Mouse (Mus musculus) gastrocnemius, postnatal 36 days (tissue): Measurements from ENCODE around the gene Trpc6. TPM values are rescaled to one million over a fixed set of nuclear protein-coding genes. Genes with fewer than 3 reads are reported as not detected.

ENCODE experiments used
- DNase-seq, 2 experiments: peaks; one replicate each; pipeline ENCODE4 v3.0.0; 2022
- intact Hi-C: fragments of 180-260 bp; cut with DNase I; formaldehyde crosslinking; loops from one replicate; pipeline ENCODE4 v1.15.1; 2025
- long read RNA-seq, 2 experiments: library from polyadenylated mRNA; stranded (forward); transcript quantifications; one replicate each; pipeline ENCODE4 v2.0.0; 2021
- total RNA-seq, 2 experiments: library from RNA; stranded (reverse); gene quantifications; 2 replicates each; pipeline ENCODE4 v1.2.3; 2021

Gene Trpc6
- total RNA-seq: under 1 TPM; 0.10 to 0.22 TPM
- long read RNA-seq, experiment 1: 0 reads
- long read RNA-seq, experiment 2: 0 reads

DNA sequence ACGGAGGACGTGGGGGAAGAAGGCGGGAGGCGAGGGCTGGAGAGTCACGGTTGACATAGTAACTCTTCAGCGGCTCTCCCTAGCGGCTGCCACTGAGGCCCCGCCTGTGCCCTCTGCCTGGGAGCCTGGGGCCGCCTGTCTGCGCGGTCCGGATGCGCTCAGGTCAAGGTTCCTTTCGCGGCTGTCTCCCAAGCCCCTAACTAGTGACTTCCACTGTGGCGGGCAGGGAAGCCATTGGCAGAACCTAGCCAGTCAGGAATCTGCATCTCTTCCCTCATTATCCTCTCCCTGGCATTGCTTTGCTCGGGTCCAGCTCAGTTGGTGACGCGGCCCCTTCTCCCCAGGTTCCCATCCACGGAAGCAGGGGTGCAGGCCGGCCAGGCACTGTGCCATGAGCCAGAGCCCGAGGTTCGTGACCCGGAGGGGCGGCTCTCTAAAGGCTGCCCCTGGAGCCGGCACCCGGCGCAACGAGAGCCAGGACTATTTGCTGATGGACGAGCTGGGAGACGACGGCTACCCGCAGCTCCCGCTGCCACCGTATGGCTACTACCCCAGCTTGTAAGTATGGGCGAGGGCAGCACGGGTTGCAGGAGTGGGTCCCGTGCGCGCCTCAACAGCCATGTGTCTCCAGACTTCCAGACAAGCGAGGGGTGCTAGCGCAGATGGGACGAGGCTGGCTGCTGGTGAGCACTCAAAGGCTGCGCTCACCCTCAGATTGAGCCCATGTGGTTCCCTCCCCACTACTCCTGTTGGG is at the start of gene Trpc6:
Trpc6 (plus strand) TSS at position 102 of the 754 bp plus-strand sequence.
- DNase-seq: no peak
- intact Hi-C loops: no loop called here

- intact Hi-C loops: no loop called here
- no peak for DNase-seq
Observed at GRCm38 (mm10) chr9:8520911-8521310, 23.0 kb upstream of the Trpc6 start.

GRCm38 (mm10) chr9:8533670-8534069 is 10.3 kb upstream of the Trpc6 start:
- intact Hi-C loops: no loop called here
- no peak for DNase-seq

- intact Hi-C loops: no loop called here
- no peak for DNase-seq
Observed at GRCm38 (mm10) chr9:8545236-8545635, 1.3 kb downstream of the Trpc6 start.

DNA sequence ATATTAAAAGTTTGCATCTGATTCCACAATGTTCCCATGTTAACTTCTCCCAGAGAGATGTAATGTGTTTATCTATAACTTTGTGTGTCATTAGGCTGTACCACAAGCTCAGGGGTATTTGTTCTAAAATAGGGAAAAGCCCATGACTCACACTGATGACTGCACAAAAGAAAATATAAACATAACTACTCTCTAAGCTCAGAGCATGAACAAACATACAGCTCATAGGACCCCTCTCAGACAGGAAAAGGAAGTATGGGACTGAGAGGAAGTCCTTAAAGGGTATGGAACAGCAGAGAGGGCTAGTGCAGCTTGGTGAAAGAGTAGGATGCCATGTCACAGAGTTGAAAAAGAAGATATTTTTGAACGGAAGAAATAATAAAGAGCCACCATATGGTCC is 14.6 kb downstream of the Trpc6 start:
- DNase-seq: no peak
- intact Hi-C loops: no loop called here

GRCm38 (mm10) chr9:8592618-8593017 is 48.7 kb downstream of the Trpc6 start:
- no peak for DNase-seq
- intact Hi-C loops: no loop called here

GRCm38 (mm10) chr9:8597089-8597488 is 53.1 kb downstream of the Trpc6 start:
- DNase-seq: no peak
- intact Hi-C loops: no loop called here

DNA sequence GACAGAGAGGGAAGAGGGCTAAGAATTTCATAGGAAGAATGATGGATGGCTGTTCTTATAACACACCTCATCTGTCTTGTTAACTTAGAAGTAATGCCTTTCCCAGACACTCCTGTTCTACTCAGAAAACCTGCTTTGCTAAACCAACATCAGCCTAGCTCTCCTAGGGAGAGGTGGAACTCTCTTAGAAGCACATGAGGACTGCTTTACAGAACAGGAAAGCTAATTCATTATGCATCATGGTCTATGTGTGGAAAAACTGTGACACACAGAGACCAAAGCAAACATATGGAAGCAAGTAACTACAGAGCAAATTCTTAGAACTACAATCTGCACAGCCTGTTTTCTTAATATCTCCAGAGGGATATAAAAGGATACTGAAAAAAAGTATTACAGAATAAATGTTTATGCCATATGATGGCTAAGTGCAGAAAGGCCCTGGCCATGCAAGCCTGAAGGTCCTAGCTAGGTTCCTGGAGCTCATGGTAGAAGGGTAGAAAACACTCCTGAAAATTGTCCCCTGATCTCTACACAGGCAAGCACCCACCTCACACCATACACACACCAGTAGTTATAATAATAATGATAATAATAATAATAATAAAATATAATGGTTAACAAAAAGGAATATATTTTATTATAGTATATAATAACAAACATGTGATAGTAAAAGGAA is 63.0 kb downstream of the Trpc6 start:
- intact Hi-C loops: no loop called here

DNA sequence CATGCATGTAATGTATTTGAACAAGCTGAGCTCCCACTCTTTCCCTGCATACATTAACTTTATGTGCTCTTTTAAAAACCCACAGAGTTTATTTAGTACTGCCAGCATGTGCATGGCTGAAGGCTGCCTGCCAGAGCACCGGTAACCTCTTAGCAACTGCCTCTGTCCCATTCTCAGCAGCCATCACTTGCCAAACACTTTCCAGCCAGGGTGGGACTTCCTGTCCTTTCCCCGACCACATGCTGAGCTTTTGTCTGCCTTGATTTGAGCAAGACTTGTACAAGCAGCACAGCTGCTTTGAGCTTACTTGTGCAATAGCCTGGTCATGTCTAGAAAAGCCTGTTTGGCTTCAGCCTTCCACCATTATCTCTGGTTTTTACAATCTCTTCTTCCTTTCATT is 90.4 kb downstream of the Trpc6 start:
- DNase-seq: no peak
- intact Hi-C loops: no loop called here

More for the DNA sequence above, 63.0 kb downstream of the Trpc6 start:
- DNase-seq: no peak

- intact Hi-C loops: no loop called here
- no peak for DNase-seq
Observed at GRCm38 (mm10) chr9:8643453-8643852, 99.5 kb downstream of the Trpc6 start.

GRCm38 (mm10) chr9:8655347-8655746 is 111.4 kb downstream of the Trpc6 start:
- intact Hi-C loops: no loop called here
- DNase-seq: no peak

GRCm38 (mm10) chr9:8672944-8673343 is 129.0 kb downstream of the Trpc6 start:
- no peak for DNase-seq
- intact Hi-C loops: no loop called here

- intact Hi-C loops: no loop called here
Observed at GRCm38 (mm10) chr9:8676607-8677006, 132.7 kb downstream of the Trpc6 start.

GRCm38 (mm10) chr9:8693177-8693576 is 149.2 kb downstream of the Trpc6 start:
- DNase-seq: no peak
- intact Hi-C loops: no loop called here

More at GRCm38 (mm10) chr9:8676607-8677006, 132.7 kb downstream of the Trpc6 start:
- DNase-seq: no peak

DNA sequence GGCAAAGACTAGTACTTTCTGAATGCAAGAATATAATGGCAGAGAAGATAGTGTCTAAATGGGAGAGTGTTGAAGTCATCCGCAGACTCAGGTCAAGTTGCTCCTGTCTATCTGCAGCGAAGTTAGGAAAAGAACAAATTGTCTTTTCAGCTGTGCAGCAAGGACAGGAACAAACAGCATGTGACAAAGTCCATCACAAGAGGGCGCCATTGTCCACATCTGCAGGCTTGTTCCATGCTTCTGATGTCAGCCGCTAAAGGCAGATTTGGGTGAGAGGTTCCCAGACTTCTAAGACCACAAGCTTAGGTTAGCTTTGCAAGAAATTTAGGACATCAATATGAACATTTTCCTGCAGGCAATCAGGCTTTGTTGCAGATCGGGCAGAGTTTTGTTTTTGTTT is 156.7 kb downstream of the Trpc6 start:
- intact Hi-C loops: no loop called here
- peak; percentile 19 to 59 for DNase-seq

GRCm38 (mm10) chr9:8703516-8703915 is 159.6 kb downstream of the Trpc6 start:
- no peak for DNase-seq
- intact Hi-C loops: no loop called here

DNA sequence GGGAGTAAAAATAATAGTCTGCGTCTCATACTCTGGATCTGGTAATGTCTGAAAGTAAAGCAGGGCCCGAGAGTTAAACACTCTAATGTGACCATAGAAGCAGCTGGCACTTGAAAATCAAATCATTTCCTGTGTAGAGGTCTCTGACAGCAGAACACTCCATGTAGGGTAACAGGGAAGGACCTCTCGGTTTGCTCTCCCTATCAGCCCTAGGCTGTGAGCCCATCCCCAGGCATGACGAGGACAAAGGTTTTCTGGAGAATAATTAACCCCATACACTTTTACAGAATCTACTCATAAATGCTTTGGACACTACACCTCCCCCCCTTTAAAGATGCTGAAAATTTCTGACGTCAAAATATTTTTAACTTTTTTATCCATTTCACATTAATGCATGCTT is 160.0 kb downstream of the Trpc6 start:
- intact Hi-C loops: no loop called here
- no peak for DNase-seq

- no peak for DNase-seq
- intact Hi-C loops: no loop called here
Observed at GRCm38 (mm10) chr9:8710052-8710739, 166.3 kb downstream of the Trpc6 start.

- intact Hi-C loops: no loop called here
- no peak for DNase-seq
Observed at GRCm38 (mm10) chr9:8719017-8719416, 175.1 kb downstream of the Trpc6 start.

DNA sequence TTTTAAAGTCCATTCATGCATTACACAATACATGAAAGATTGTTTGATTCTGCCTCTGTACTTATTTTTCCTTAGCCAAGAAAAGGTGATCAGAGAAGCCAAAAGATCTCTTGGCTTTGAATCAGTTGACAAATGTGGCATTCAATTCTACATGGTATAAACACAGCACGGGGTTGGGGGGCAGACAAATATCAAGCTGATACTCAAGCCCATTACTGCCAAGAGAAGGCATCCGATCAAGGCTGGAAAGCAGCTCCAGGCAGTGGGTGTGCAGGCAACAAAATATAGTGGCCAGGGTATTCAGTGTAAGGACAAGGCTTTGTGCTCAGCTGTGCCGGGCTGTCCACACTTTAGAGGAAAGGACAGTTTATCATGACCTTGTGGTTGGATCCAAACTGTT is 185.1 kb downstream of the Trpc6 start:
- intact Hi-C loops: no loop called here
- no peak for DNase-seq
